Mouse (Mus musculus): Measurements from ENCODE around the gene Stra6.
A peak's percentile ranks its signal among the peaks of the same experiment; 100 is the strongest.

Gene Stra6

GRCm38 (mm10) chr9:58093776-58094175 is 30.2 kb downstream of the Stra6 start:
- no peak for DNase-seq (ENCODE audit: low read depth, low spot score)

- no peak for DNase-seq (ENCODE audit: low read depth, low spot score)
Measured at GRCm38 (mm10) chr9:58095977-58096376, 32.4 kb downstream of the Stra6 start.

- no peak for DNase-seq (ENCODE audit: low read depth, low spot score)
Measured at GRCm38 (mm10) chr9:58096629-58097301, 33.2 kb downstream of the Stra6 start.

GRCm38 (mm10) chr9:58099836-58100565 is 36.4 kb downstream of the Stra6 start:
- DNase-seq (ENCODE audit: low read depth, low spot score), result no peak

- DNase-seq (ENCODE audit: low read depth, low spot score), result no peak
Measured at GRCm38 (mm10) chr9:58102013-58102412, 38.4 kb downstream of the Stra6 start.

GRCm38 (mm10) chr9:58103647-58104046 is 40.1 kb downstream of the Stra6 start:
- no peak for DNase-seq (ENCODE audit: low read depth, low spot score)

- DNase-seq (ENCODE audit: low read depth, low spot score), result no peak
Measured at GRCm38 (mm10) chr9:58105595-58106169, 42.1 kb downstream of the Stra6 start.

GRCm38 (mm10) chr9:58107494-58107893 is 43.9 kb downstream of the Stra6 start:
- DNase-seq (ENCODE audit: low read depth, low spot score), result no peak

GRCm38 (mm10) chr9:58110787-58111186 is 47.2 kb downstream of the Stra6 start:
- no peak for DNase-seq (ENCODE audit: low read depth, low spot score)

- DNase-seq (ENCODE audit: low read depth, low spot score), result no peak
Measured at GRCm38 (mm10) chr9:58111431-58111830, 47.8 kb downstream of the Stra6 start.

- DNase-seq (ENCODE audit: low read depth, low spot score), result no peak
Measured at GRCm38 (mm10) chr9:58112321-58112751, 48.7 kb downstream of the Stra6 start.

GRCm38 (mm10) chr9:58112866-58113278 is 49.3 kb downstream of the Stra6 start:
- DNase-seq (ENCODE audit: low read depth, low spot score), result no peak

- DNase-seq (ENCODE audit: low read depth, low spot score), result no peak
Measured at GRCm38 (mm10) chr9:58113279-58113884, 49.8 kb downstream of the Stra6 start.

- DNase-seq (ENCODE audit: low read depth, low spot score), result no peak
Measured at GRCm38 (mm10) chr9:58114019-58114418, 50.4 kb downstream of the Stra6 start.

GRCm38 (mm10) chr9:58115297-58115925 is 51.8 kb downstream of the Stra6 start:
- DNase-seq (ENCODE audit: low read depth, low spot score), result no peak

GRCm38 (mm10) chr9:58116024-58116651 is 52.5 kb downstream of the Stra6 start:
- DNase-seq (ENCODE audit: low read depth, low spot score), result no peak

- DNase-seq (ENCODE audit: low read depth, low spot score), result no peak
Measured at GRCm38 (mm10) chr9:58118671-58119070, 55.1 kb downstream of the Stra6 start, which contains the start of gene Ccdc33. Gene Ccdc33 (minus strand): TSS chr9:58118823.

GRCm38 (mm10) chr9:58125085-58125484 is 61.5 kb downstream of the Stra6 start:
- DNase-seq (ENCODE audit: low read depth, low spot score), result no peak

- no peak for DNase-seq (ENCODE audit: low read depth, low spot score)
Measured at GRCm38 (mm10) chr9:58125811-58126210, 62.2 kb downstream of the Stra6 start.

- DNase-seq (ENCODE audit: low read depth, low spot score), result peak; percentile 73
Measured at GRCm38 (mm10) chr9:58128926-58129413, 65.4 kb downstream of the Stra6 start.

- no peak for DNase-seq (ENCODE audit: low read depth, low spot score)
Measured at GRCm38 (mm10) chr9:58129508-58129907, 65.9 kb downstream of the Stra6 start.
